Mouse (Mus musculus) cerebellum, adult 9-11 months (tissue): ENCODE results near the gene Pola2.

Experiments
- DNase-seq: peaks from one replicate; pipeline ENCODE4 v3.0.0; 2022

The Pola2 gene

GRCm38 (mm10) chr19:5964804-5965203 lies 802 bp upstream of the Pola2 start:
- no peak for DNase-seq

- DNase-seq = no peak
These were observed 1.4 kb downstream of the Pola2 start for GRCm38 (mm10) chr19:5962651-5963050.

DNA sequence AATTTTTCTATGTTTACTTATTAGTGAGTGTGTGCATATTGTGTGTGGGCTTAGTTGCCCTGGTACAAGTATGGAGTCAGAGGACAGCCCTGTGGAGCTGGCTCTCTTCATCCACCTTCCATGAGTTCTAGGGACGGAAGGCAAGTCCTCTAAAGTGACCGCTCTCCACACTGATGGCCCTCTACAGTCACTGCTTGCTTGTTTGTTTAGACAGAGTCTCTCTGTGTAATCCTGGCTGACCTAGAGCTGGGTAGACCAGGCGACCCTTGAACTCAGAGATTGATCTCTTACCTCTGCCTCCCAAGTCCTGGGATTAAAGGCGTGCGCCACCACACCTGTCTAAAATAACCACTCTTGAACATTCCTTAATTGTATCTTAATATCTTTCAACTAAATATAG lies 6.6 kb downstream of the Pola2 start:
- DNase-seq = no peak

DNA sequence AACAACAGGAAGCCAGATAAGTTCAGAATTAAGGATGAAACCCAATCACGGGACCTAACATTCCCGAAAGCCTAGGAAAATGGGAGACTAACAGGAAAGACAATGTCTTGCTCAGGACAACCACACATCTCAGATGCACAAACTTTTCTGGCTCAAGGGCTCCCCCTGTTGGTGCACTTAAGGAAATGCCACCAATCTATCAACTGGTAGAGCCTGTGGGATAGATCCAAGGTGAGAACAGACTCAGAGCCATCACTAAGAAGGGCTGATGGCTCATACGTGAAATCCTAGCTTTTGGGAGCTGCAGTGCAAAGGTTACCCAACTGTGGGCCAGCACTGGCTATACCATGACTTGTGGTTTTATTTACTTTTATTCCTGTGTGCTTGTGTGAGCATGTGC lies 7.3 kb downstream of the Pola2 start:
- peak; percentile 81 for DNase-seq

DNA sequence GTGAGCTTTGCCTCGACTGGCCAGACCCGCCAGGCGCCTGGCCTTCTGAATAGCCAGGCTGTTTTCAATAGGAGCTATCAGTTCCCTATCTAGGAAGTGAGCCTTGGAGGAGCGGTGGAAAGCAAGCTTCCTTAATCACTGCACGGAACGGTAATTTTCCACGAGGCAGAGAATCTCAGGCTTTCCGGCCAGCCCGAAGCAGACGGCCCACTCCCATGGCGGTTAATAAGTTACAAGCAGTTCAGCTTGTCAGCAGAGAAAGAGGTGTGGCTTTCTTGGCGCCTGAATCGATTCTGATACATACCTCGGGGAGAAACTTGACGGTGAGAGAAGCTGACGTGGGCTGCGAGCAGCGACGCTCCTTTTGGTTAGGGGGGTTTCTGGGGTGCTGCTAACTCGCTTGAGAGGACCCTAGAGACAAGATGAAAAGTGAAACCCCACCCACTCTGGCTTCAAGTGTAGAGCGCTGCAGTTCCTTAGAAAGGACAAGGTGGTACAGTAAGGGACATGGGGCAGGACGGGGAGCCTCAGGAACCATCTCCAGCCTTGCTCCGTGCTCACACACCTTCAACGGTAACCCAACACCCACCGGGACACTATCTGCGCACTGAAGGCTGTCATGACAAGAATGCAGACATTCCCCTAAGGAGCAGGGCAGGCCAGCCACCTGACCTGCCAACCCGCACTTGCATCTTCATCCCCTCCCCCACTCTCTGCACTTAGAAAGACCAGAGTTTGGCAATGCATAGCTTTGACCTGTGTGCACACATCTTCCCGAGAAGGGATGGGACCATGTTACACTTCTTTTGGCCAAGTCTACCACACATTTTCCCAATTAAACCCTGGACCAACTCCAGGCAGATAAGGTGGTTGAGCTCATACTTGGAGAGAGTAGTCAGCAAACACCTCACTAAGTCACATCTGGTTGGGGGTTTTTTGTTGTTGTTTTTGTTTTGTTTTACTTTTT lies 8.0 kb downstream of the Pola2 start:
- DNase-seq = no peak

GRCm38 (mm10) chr19:5954936-5955335 lies 9.1 kb downstream of the Pola2 start:
- no peak for DNase-seq

- no peak for DNase-seq
These were observed 9.8 kb downstream of the Pola2 start for GRCm38 (mm10) chr19:5954031-5954710.

- DNase-seq = no peak
These were observed 10.7 kb downstream of the Pola2 start for GRCm38 (mm10) chr19:5953201-5953770.

- no peak for DNase-seq
These were observed 11.8 kb downstream of the Pola2 start for GRCm38 (mm10) chr19:5952071-5952691.

GRCm38 (mm10) chr19:5951631-5952030 lies 12.4 kb downstream of the Pola2 start:
- no peak for DNase-seq

DNA sequence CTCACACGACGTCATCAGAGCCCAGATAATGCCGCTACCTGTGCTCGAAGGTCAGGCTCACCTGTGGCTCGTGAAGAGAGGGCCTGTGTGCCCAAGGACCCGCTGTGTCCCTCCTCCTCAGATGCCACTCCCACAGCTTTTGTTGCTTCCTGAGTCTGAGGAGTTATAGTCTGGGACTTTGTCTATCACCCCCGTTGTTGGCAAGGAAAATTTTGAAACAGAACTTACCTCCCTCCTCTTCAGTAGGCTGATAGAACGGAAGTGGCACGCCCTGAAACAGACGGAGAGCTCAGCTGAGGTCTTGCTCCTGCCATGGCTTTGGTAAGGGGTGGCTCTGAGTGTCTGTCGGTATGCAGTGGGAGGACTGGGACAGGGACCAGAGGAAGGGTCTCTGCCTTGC lies 13.8 kb downstream of the Pola2 start:
- DNase-seq = no peak

DNA sequence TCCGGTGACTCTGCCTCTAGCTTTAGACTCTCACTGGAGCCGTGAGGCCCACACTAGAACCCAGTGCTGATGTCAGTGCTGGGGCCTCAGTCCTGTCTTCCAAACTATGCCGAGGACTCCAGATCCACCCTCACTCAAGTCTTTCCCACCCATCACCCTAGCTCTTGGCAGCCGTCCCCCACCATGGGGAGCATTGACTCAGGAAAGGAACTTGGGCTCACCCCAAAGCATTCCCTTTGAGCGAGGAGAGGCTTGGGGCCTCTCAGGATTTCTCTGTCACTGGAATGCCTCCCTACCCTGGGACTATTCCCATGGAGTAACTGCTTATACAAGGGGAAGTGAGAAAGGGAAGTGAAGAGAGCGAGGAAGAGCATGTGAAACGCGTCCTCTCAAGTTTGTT lies 18.1 kb downstream of the Pola2 start:
- no peak for DNase-seq

DNA sequence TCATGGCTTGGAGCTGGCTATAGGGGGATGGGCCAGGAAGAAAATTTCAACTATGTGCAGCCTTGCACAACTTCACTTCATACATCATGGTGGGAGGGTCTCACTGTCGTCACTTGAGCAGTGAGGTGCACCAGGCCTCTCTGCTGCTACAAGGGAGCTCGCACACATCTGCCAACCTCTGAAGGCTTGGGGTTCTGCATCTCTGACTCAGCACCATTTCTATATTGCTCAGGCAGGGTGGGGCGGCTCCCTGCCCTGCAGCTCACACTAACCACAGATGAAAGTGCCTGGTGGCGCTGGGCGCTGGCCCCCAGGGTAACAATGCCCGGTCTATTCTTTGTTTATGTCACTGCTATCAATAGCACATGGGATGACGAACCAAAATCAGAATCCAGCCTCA lies 19.0 kb downstream of the Pola2 start:
- DNase-seq = peak; percentile 30

DNA sequence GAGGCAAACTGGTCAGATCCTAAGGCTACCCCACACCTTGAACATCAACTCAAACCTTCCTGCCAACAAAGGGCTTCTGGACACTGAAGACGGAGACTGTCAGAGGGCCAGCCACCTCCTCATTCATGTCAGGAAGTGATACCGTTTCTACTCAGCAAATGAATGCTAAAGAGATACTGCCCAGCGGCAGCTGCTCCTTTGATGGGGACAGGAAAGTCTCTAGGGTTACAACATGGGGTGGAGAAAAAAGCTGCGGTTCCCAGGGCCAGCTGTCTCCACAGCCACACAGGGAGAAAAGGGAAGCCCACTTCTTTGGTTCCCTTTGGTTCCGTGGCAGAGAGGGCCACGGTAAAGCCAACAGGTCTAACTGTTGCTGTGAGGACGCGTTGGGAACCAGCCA lies 19.9 kb downstream of the Pola2 start:
- DNase-seq = no peak

DNA sequence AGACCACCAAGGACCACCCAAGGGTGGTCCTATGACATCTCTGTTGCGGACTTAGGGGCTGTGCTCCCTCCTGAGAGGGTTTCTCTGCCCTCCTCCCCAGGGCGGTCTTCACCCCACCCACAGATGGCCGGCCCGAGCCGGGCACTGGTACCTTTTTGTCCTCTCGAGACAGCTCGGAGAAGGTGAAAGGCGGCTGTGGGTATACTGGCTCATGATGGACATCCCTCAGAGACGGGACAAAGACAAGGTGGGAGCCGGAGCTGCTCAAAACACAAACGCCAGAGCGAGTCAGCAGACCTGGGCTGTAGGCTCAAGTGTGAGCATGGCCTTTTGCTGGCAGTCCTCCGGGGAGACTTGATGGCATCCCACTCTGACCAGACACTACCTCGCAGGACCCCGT lies 20.6 kb downstream of the Pola2 start:
- DNase-seq = no peak

DNA sequence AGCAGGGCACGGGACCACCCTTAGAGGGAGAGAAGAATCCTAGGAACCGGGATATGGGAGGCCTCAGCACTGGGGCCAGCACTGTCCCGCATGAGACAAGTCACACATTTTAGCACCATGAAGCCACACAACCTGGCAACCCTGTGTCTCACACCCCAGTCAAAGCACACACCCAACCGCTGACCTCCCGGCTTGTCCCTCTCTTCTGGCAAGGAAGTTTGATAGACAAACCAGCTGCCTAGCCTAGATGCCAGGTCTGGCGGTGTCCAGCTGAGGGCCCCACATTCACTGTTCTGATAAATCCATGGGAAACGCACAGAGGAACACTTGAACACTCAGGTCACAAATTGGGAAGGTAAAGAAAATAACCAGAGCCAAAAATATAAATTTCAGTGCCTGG lies 21.4 kb downstream of the Pola2 start:
- no peak for DNase-seq

GRCm38 (mm10) chr19:5940656-5941055 lies 23.3 kb downstream of the Pola2 start:
- peak; percentile 58 for DNase-seq

GRCm38 (mm10) chr19:5940173-5940572 lies 23.8 kb downstream of the Pola2 start:
- DNase-seq = peak; percentile 93

DNA sequence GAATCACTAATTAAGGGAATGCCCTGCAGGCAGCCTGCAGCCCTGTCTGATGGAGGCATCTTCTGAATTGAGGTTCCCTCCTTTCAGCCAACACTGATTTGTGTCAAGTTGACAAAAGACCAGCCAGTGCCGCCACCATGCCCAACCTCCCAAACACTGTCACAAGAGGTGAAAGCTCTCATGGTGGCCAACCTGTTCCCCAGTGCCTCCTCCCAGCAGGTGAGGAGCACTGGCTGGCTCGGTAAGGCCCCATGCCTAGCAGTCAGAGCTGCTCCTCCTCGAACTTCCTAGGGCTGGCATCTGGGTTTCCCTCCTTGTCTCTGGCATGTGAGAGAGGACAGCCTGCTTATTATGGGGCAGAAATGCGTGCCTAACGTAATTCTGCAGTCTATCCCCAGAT lies 24.3 kb downstream of the Pola2 start:
- DNase-seq = peak; percentile 59

GRCm38 (mm10) chr19:5938516-5938915 lies 25.5 kb downstream of the Pola2 start:
- DNase-seq = no peak

- peak; percentile 30 for DNase-seq
These were observed 26.1 kb downstream of the Pola2 start for GRCm38 (mm10) chr19:5937836-5938406.

- DNase-seq = no peak
These were observed 26.7 kb downstream of the Pola2 start for GRCm38 (mm10) chr19:5937095-5937835.
